Mouse (Mus musculus) cerebellum, adult 2 months (tissue): ENCODE results near the gene Il6st. TPM values are rescaled to one million over a fixed set of nuclear protein-coding genes. Genes with fewer than 3 reads are reported as not detected.

ENCODE experiments used
- DNase-seq, 2 experiments: peaks; one replicate each; pipeline ENCODE4 v3.0.0; 2021
- H3K27ac ChIP-seq: fragments of 200-500 bp; 2 replicates; pipeline ENCODE4 v1.5.1; 2012; ENCODE audit warnings: low read length, control low read depth, inconsistent platforms; ENCODE audit not compliant: insufficient read depth
- H3K27me3 ChIP-seq: fragments of 200-500 bp; 2 replicates; pipeline ENCODE4 v1.6.1; 2012; ENCODE audit warnings: inconsistent platforms, mild to moderate bottlenecking, low read length, moderate library complexity; ENCODE audit not compliant: control insufficient read depth, insufficient read depth
- H3K4me1 ChIP-seq: fragments of 200-500 bp; 2 replicates; pipeline ENCODE4 v1.6.1; 2011; ENCODE audit warnings: low read length; ENCODE audit not compliant: control insufficient read depth, insufficient read depth
- H3K4me3 ChIP-seq: fragments of 200-500 bp; replicated peaks from 2 replicates; pipeline ENCODE3; 2011; ENCODE audit warnings: mild to moderate bottlenecking, low read depth, low read length, control low read depth; ENCODE audit not compliant: insufficient read depth
- CTCF ChIP-seq: fragments of 200-500 bp; IDR thresholded peaks from 2 replicates; pipeline ENCODE4 v1.5.1; 2011; ENCODE audit warnings: low read depth, mild to moderate bottlenecking, control low read depth, low read length, moderate library complexity, borderline replicate concordance; ENCODE audit not compliant: insufficient read depth
- POLR2A ChIP-seq: fragments of 200-500 bp; IDR thresholded peaks from 2 replicates; pipeline ENCODE4 v1.6.1; 2011; ENCODE audit warnings: low read length, control low read depth, borderline replicate concordance; ENCODE audit not compliant: insufficient read depth
- WGBS: fragments of 180-500 bp; shearing (Covaris S2); methylation state at CpG from one replicate; pipeline ENCODE4 v1.1.7; 2018; 5-methylcytosine and 5-hydroxymethylcytosine counted together
- polyA plus RNA-seq: library from polyadenylated mRNA; depleted of rRNA; stranded (reverse); fragments of >200 nt; gene quantifications from 2 replicates; pipeline ENCODE4 v1.2.3, GENCODE M21; 2012

Gene Il6st
- polyA plus RNA-seq, 1 experiment = 32.8 TPM

DNA sequence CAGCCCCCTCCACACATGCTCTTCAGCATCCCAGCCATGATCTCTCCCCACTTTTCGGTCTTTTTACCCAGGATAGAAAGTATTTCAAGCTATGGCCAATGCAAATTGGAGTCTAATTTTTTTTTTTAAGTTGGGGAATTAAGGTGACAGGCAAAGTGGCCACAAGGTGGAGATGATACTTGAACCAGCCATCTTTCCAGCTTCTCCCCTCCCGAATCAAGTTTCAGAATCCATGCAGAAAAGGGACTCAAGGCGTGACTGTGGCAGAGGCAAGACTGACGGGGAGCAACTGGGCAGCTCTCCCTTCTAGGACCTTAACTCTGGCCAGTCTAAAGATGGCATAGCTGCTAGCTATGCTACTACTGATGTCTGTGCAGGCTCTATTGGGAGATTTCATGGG is 5.9 kb upstream of the Il6st start:
- WGBS = 78% methylated on average over 4 of the region's 4 CpGs
- Histone ChIP-seq H3K4me3 (no peak overlapping the region), H3K27ac (no peak overlapping the region), H3K4me1 (no peaks in the 10 kb centered on the region), H3K27me3 (no peaks in the 10 kb centered on the region)
- DNase-seq = no peak
- TF ChIP-seq POLR2A (no peak), CTCF (no peak)

DNA sequence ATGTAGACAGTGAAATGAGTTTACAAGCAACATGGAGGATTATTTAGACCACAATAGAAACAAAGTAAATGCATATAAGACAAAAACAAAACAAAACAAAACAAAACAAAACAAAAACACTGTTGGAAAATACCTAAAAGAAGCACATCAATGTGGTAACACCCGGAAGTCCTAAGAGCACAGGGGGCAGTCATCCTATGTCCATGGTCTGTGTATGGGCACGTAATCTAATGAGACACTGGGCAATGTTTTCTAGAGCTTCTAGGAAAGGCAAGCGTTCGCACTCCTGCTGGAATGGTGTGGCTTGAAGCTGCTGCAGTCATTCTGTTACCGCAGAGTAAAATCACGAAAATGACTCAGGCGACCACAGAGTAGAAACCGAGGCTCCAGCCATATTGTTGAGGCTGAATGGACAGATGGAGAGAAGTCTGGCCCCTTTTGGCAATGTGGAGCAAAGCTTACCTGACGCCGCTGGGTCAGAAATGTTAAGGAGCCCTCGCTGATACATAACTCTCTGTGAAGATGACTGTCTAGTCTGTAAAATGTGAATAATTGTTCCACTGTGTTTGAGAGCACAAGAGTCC is 5.3 kb upstream of the Il6st start:
- WGBS = 88% methylated on average over 11 of the region's 11 CpGs
- TF ChIP-seq POLR2A = no peak
- TF ChIP-seq CTCF = no peak
- H3K4me1 ChIP-seq = no peaks in the 10 kb centered on the region
- DNase-seq = no peak
- H3K4me3 ChIP-seq = no peak overlapping the region
- H3K27me3 ChIP-seq = no peaks in the 10 kb centered on the region
- H3K27ac ChIP-seq = no peak overlapping the region

DNA sequence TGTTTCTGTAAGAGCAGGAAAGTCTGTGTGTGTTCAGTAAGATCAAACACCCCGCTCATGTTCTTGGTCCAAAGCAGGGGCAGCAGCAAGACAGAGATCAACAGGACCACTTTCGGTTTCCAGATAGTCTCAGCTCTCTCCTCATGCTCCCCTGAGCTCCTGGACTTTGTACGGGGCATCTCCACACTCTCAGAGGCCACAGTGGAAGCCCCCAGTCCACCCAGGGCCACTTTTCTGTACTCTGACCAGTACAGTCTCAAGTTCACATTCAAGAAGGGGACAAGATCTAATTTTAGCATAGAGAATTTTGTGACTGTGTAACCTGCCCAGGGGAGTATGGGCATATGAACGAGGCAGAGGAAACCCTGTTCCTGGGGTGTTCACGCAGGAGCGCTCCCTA is 3.9 kb upstream of the Il6st start:
- no peak for DNase-seq
- Histone ChIP-seq H3K4me1 (no peaks in the 10 kb centered on the region), H3K27ac (no peak overlapping the region), H3K27me3 (no peaks in the 10 kb centered on the region), H3K4me3 (no peak overlapping the region)
- no peak for TF ChIP-seq POLR2A
- TF ChIP-seq CTCF = no peak
- 75% methylated on average over 6 of the region's 6 CpGs for WGBS

DNA sequence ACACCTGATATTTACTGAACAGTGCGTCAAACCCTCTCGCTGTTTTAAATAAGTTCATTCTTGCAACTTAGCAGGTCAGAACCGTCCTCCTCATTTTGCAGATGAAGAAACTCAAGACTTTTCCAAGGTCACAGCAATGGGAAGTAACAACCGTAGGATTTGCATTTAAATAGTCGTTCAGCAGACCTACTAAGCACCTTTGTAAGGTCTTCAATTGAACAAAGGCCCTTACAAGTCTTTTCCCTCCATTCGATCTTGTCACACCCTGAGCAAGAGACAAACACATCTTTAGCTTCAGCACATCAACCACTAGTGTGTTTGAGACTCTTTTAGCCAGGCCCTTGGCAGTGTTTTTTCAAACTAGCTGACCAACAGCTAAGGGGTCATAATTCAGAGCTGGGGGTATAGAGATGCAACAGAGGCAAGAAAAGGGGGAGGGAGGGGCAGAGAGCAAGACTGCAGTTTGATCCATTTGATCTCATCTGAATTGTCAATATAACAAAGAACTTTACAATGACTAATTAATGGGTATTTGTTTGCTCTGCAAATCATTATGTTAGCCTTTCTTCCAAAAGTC is 1.4 kb upstream of the Il6st start:
- Histone ChIP-seq H3K27ac (no peak overlapping the region), H3K4me1 (no peaks in the 10 kb centered on the region; the same call in 1 of the 2 replicates), H3K4me3 (no peak overlapping the region), H3K27me3 (no peaks in the 10 kb centered on the region)
- no peak for TF ChIP-seq CTCF
- TF ChIP-seq POLR2A = no peak
- WGBS = 70% methylated on average over 6 of the region's 6 CpGs
- no peak for DNase-seq

DNA sequence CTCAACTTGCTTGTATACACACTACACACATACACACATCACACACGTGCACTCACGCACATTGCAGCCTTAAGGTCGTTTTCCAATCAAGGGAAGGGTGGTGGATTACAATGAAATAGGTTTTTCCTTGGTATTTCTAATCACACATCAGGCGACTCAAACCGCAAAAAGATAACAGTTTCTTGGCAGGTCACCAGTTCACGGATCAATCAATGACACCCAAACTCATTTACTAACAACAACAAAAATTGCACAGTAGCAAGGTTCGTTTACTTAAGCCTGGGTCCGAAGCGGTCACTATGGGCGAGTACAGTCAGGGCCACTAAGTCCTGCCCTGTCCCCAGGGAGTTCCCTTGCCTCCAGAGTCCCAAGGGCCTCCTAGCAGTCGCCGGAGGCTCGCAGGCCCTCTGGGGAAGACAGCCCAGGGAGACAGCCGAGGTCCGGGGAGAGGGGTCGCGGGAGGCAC is 500 bp upstream of the Il6st start:
- Histone ChIP-seq H3K27ac (peak overlapping the region; percentile 58; the same call in 1 of the 2 replicates), H3K4me1 (no peaks in the 10 kb centered on the region; the same call in 1 of the 2 replicates), H3K27me3 (no peaks in the 10 kb centered on the region), H3K4me3 (peak overlapping the region; percentile 87)
- no peak for DNase-seq
- TF ChIP-seq CTCF (no peak), POLR2A (no peak)
- WGBS = 2% methylated on average over 17 of the region's 17 CpGs

DNA sequence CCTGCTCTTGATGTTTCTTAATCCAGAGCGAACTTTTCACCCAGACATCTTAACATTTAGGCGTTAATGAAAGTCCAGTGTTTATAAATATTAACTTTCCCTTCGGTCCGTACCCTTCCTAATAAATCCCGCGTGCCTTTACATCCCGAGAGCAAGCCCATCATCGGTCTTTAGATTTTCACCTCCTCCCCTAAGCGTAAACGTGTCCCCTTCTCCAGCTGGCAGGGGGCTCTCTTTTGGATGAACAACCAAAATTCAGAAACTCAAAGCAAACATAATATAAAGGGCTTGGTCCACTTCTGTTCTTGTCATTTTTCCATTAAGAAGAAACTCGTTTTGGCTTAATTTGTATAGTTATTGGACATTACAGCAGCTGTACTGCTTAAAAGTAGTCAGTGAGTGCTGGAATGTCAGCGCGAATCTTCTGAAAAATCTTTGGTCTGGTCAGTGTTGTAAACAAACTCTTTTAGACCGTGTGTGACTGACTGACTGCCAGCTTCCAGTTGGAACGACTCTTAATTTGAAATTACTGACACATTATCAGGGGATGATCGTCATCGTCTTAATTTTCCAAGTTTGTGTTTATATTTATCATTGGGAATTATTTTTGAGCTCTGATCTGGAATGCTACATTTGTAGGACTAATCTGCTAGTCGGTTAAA is 887 bp downstream of the Il6st start:
- 0 out of 2 replicates have a peak overlapping the region, but pooled peaks have one; percentile 87 for H3K27ac ChIP-seq
- H3K4me3 ChIP-seq = peak overlapping the region; percentile 89
- no peak for TF ChIP-seq POLR2A
- TF ChIP-seq CTCF = no peak
- DNase-seq = peak in 1 of 2 experiments; percentile 15
- no peaks in the 10 kb centered on the region; the same call in 1 of the 2 replicates for H3K4me1 ChIP-seq
- no peaks in the 10 kb centered on the region for H3K27me3 ChIP-seq
- 3% methylated on average over 18 of the region's 18 CpGs for WGBS

DNA sequence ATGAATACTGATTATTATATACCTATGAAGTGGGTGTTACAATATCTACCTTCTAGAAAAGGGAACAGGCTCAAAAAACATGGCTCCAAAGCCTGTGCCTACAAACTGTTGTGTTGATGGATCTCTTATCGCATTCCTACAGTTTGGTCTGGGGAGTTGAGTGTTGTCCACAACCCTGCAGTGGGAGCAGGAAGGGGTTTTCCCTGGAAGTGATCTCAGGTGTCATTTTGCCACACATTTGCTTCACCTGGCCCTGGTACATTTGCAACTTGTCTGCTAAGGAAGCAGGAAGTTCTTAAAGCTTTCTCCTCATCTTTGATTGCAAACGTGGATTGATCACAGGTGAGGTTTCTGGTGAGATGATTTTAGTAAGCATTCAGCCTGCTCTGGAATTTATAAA is 1.7 kb downstream of the Il6st start:
- Histone ChIP-seq H3K27me3 (no peaks in the 10 kb centered on the region), H3K4me3 (peak overlapping the region; percentile 22), H3K4me1 (no peaks in the 10 kb centered on the region; the same call in 1 of the 2 replicates), H3K27ac (no peak overlapping the region)
- 72% methylated on average over 2 of the region's 2 CpGs for WGBS
- TF ChIP-seq POLR2A (no peak), CTCF (no peak)
- DNase-seq = no peak
